Mouse (Mus musculus) thymus, adult 2 months (tissue): ENCODE measurements around the gene Tcirg1.

Experiments used
- CTCF ChIP-seq: fragments of 200-500 bp; IDR thresholded peaks from 2 replicates; pipeline ENCODE4 v1.5.1; 2012; ENCODE audit warnings: mild to moderate bottlenecking, control low read depth, low read length, moderate library complexity, borderline replicate concordance; ENCODE audit not compliant: control insufficient read depth, poor library complexity, insufficient read depth; ENCODE audit errors: extremely low read depth
- POLR2A ChIP-seq: fragments of 200-500 bp; IDR thresholded peaks from 2 replicates; pipeline ENCODE4 v1.6.1; 2012; ENCODE audit warnings: mild to moderate bottlenecking, low read length, control low read depth, moderate library complexity; ENCODE audit not compliant: control insufficient read depth, poor library complexity, insufficient read depth; ENCODE audit errors: extremely low read depth

- TF ChIP-seq CTCF (no peak), POLR2A (no peak)
Measured at GRCm38 (mm10) chr19:3926279-3926678, 19.3 kb upstream of the Tcirg1 start.
